Mouse (Mus musculus) stomach, postnatal 0 days (tissue): ENCODE data around the gene Rcc1.

Experiments
- CTCF ChIP-seq: IDR thresholded peaks from 2 replicates; pipeline ENCODE4 v1.5.1; 2016; ENCODE audit warnings: antibody characterized with exemption, low read depth, mild to moderate bottlenecking, moderate library complexity
- EP300 ChIP-seq: optimal IDR thresholded peaks from 2 replicates; pipeline ENCODE3; 2016; ENCODE audit warnings: antibody characterized with exemption

- TF ChIP-seq CTCF = no peak
- no peak for TF ChIP-seq EP300
Observed at GRCm38 (mm10) chr4:132301965-132302938, 51.2 kb downstream of the Rcc1 start.
